Mouse (Mus musculus) MEL (cell line): Measurements from ENCODE around the gene Ctsd. TPM values are rescaled to one million over a fixed set of nuclear protein-coding genes. Genes with fewer than 3 reads are reported as not detected.

Experiments used
- DNase-seq: peaks from one replicate; pipeline ENCODE4 v3.0.0; 2011; ENCODE audit warnings: low read depth, low spot score
- H3K27ac ChIP-seq: 2 replicates; pipeline ENCODE4 v1.5.1; 2012; ENCODE audit warnings: low read depth, mild to moderate bottlenecking, control low read depth, low read length, moderate library complexity; ENCODE audit not compliant: control insufficient read depth
- H3K27me3 ChIP-seq, 2 experiments: fragments of 150-350 bp in 1 of 2; sonication (generic) in 1 of 2; 2 replicates each; pipeline ENCODE4 v1.6.1; 2012; ENCODE audit warnings: low read length in 2 of 2, mild to moderate bottlenecking in 2 of 2, improper control_type of control experiment in 1 of 2, moderate library complexity in 1 of 2; ENCODE audit not compliant: insufficient read depth in 2 of 2, control insufficient read depth in 1 of 2
- H3K36me3 ChIP-seq, 2 experiments: 2 replicates each; pipeline ENCODE4 v1.6.1; 2012 to 2014; ENCODE audit warnings: low read length in 2 of 2, improper control_type of control experiment in 1 of 2, inconsistent platforms in 1 of 2, mild to moderate bottlenecking in 1 of 2; ENCODE audit not compliant: insufficient read depth in 2 of 2, control insufficient read depth in 1 of 2
- H3K4me1 ChIP-seq, 2 experiments: fragments of 150-350 bp in 1 of 2; sonication (generic) in 1 of 2; 2 replicates each; pipeline ENCODE4 v1.6.1; 2012; ENCODE audit warnings: low read length in 2 of 2, improper control_type of control experiment in 1 of 2, mild to moderate bottlenecking in 1 of 2; ENCODE audit not compliant: insufficient read depth in 2 of 2, control insufficient read depth in 1 of 2
- H3K4me3 ChIP-seq, 2 experiments: fragments of 150-350 bp in 1 of 2; sonication (generic) in 1 of 2; 2 replicates each; pipeline ENCODE4 v1.5.1; 2012; ENCODE audit warnings: low read depth in 2 of 2, low read length in 2 of 2, mild to moderate bottlenecking in 2 of 2, moderate library complexity in 2 of 2, control low read depth in 1 of 2, improper control_type of control experiment in 1 of 2; ENCODE audit not compliant: control insufficient read depth in 1 of 2, insufficient read depth in 1 of 2
- H3K79me2 ChIP-seq: 2 replicates; pipeline ENCODE4 v1.6.1; 2012; ENCODE audit warnings: mild to moderate bottlenecking, low read length, moderate library complexity; ENCODE audit not compliant: control insufficient read depth, poor library complexity, insufficient read depth
- H3K9ac ChIP-seq: 2 replicates; pipeline ENCODE4 v1.6.1; 2012; ENCODE audit warnings: low read depth, mild to moderate bottlenecking, control low read depth, low read length, moderate library complexity; ENCODE audit not compliant: control insufficient read depth, poor library complexity, severe bottlenecking
- H3K9me3 ChIP-seq: fragments of 150-350 bp; sonication (generic); replicated peaks from 2 replicates; pipeline ENCODE4 v1.6.1; 2012; ENCODE audit warnings: mild to moderate bottlenecking, low read length, improper control_type of control experiment, moderate library complexity; ENCODE audit not compliant: insufficient read depth
- CHD2 ChIP-seq: IDR thresholded peaks from 2 replicates; pipeline ENCODE4 v1.6.1; 2011; ENCODE audit warnings: low read length, improper control_type of control experiment
- ELF1 ChIP-seq: IDR thresholded peaks from 2 replicates; pipeline ENCODE4 v1.6.1; 2014; ENCODE audit warnings: low read depth, mild to moderate bottlenecking, inconsistent platforms, low read length, improper control_type of control experiment, moderate library complexity
- EP300 ChIP-seq, 2 experiments: IDR thresholded peaks; 2 replicates each; pipeline ENCODE4 v1.6.1; 2011; ENCODE audit warnings: improper control_type of control experiment in 2 of 2, low read length in 2 of 2, low read depth in 1 of 2, mild to moderate bottlenecking in 1 of 2
- ETS1 ChIP-seq: IDR thresholded peaks from 2 replicates; pipeline ENCODE4 v1.6.1; 2012; ENCODE audit warnings: low read depth, mild to moderate bottlenecking, inconsistent platforms, low read length, improper control_type of control experiment, moderate library complexity
- GATA1 ChIP-seq: IDR thresholded peaks from 2 replicates; pipeline ENCODE4 v1.6.1; 2011; ENCODE audit warnings: low read depth, low read length, improper control_type of control experiment
- JUND ChIP-seq: IDR thresholded peaks from 2 replicates; pipeline ENCODE4 v1.6.1; 2011; ENCODE audit warnings: low read depth, mild to moderate bottlenecking, improper control_type of control experiment, low read length
- MAX ChIP-seq: IDR thresholded peaks from 2 replicates; pipeline ENCODE4 v1.6.1; 2011; ENCODE audit warnings: low read length, improper control_type of control experiment
- MEF2A ChIP-seq: IDR thresholded peaks from 2 replicates; pipeline ENCODE4 v1.6.1; 2014; ENCODE audit warnings: low read depth, mild to moderate bottlenecking, inconsistent platforms, low read length, improper control_type of control experiment; ENCODE audit not compliant: poor library complexity, insufficient replicate concordance, severe bottlenecking; ENCODE audit errors: extremely low read depth
- MYB ChIP-seq: IDR thresholded peaks from 2 replicates; pipeline ENCODE4 v1.6.1; 2011; ENCODE audit warnings: mild to moderate bottlenecking, low read depth, low read length, improper control_type of control experiment
- SIN3A ChIP-seq: IDR thresholded peaks from 2 replicates; pipeline ENCODE4 v1.6.1; 2012; ENCODE audit warnings: low read length, improper control_type of control experiment, inconsistent platforms
- TAL1 ChIP-seq: IDR thresholded peaks from 2 replicates; pipeline ENCODE4 v1.6.1; 2012; ENCODE audit warnings: mild to moderate bottlenecking, inconsistent platforms, low read length, moderate library complexity, mixed read lengths
- TBP ChIP-seq: IDR thresholded peaks from 2 replicates; pipeline ENCODE4 v1.8.0; 2011; ENCODE audit warnings: low read depth, low read length, improper control_type of control experiment
- USF1 ChIP-seq: IDR thresholded peaks from 2 replicates; pipeline ENCODE4 v1.6.1; 2014; ENCODE audit warnings: low read depth, mild to moderate bottlenecking, inconsistent platforms, low read length, improper control_type of control experiment, moderate library complexity
- ZMIZ1 ChIP-seq: IDR thresholded peaks from 2 replicates; pipeline ENCODE4 v1.6.1; 2012; ENCODE audit warnings: low read depth, mild to moderate bottlenecking, inconsistent platforms, low read length, improper control_type of control experiment, moderate library complexity
- ZNF384 ChIP-seq: IDR thresholded peaks from 2 replicates; pipeline ENCODE4 v1.6.1; 2012; ENCODE audit warnings: low read depth, mild to moderate bottlenecking, inconsistent platforms, low read length, improper control_type of control experiment
- polyA plus RNA-seq, 2 experiments: library from polyadenylated mRNA; stranded (reverse) in 1 of 2; unstranded in 1 of 2; fragments of >175 nt in 1 of 2; fragments of >200 nt in 1 of 2; gene quantifications; 2 replicates each; pipeline versions ENCODE4 v1.2.1 to v1.2.4; 2012; ENCODE audit warnings: low replicate concordance in 2 of 2, low read depth in 1 of 2; ENCODE audit not compliant: insufficient read length in 2 of 2, insufficient read depth in 1 of 2, missing spikeins in 1 of 2
- total RNA-seq: library from RNA; depleted of rRNA; stranded (reverse); fragments of 300-350 nt; gene quantifications from 2 replicates; pipeline ENCODE4 v1.2.3, GENCODE M21; 2012

The Ctsd gene
- total and polyA plus RNA-seq, 3 experiments: 89.3 to 179 (median 115) TPM

DNA sequence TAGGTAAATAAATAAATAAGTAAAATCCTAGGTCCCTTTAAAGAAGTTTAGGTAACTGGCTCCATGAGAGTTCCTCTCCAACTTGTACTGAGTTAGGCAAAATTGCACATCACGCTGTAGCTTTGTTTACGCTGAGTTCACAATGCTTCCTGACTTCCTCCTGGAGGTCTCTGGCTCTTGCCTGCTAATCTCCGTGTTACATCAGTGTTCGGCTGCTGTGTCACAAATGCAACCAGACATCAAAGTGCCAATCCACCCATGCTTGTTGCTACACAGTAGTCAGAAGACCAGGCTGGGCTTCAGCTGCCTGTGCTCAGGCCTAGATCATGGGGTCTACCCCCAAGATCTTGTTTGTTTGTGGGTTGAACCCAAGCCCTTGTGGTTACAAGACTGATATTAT, 15.8 kb upstream of the Ctsd start:
- 0 out of 2 replicates have a peak, but pooled peaks have one; percentile 30 for TF ChIP-seq GATA1
- no peak for TF ChIP-seq MYB
- TF ChIP-seq SIN3A: peak; percentile 66
- 0 out of 2 replicates have a peak, but pooled peaks have one; percentile 13 for TF ChIP-seq MAX
- TF ChIP-seq ZNF384: no peak
- no peak for TF ChIP-seq JUND
- TF ChIP-seq EP300 (IDR thresholded peaks at IDR 0.05; ENCODE audit: low read depth in 1 of 2, low read length in 2 of 2): peak in 1 of 2 experiments; percentile 45; a peak in 1 of 4 replicates
- TF ChIP-seq ETS1: peak; percentile 45; the same call in 1 of the 2 replicates
- TF ChIP-seq ELF1: 0 out of 2 replicates have a peak, but pooled peaks have one; percentile 44
- no peak for TF ChIP-seq USF1
- Histone ChIP-seq H3K27me3 (no peaks in the 10 kb centered on the region), H3K36me3 (peaks cover 0 to 18% of the 10 kb centered on the region in 2 experiments; a peak in 2 of 4 replicates), H3K9me3 (no peaks in the 10 kb centered on the region), H3K4me1 (peaks cover 4 to 32% of the 10 kb centered on the region in 2 experiments), H3K9ac (peak overlapping the region; percentile 27; the same call in 1 of the 2 replicates), H3K4me3 (no peak overlapping the region), H3K27ac (no peak overlapping the region), H3K79me2 (no peaks in the 10 kb centered on the region)
- DNase-seq: peak; percentile 66

DNA sequence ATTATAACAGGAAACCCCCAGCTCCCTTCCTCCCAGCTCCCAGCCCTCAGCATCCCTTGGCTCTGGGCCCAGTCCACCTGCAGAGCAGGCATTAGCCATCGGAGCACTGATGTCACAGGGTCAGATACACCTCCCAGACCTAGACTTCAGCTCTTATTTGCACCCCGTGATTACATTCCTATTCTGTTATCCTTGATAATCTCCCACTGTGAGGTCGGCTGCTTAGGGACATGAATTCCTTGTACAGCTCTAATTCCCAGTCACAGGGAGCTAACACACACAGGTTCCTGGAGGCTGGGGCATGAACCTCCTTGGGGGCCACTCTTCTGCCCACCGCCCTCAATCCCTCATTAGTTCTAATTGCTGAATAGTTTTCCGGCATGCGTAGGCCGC, 12.9 kb upstream of the Ctsd start:
- Histone ChIP-seq H3K36me3 (peaks cover 0 to 21% of the 10 kb centered on the region in 2 experiments; a peak in 2 of 4 replicates), H3K27me3 (no peaks in the 10 kb centered on the region), H3K27ac (no peak overlapping the region), H3K9me3 (no peaks in the 10 kb centered on the region), H3K79me2 (no peaks in the 10 kb centered on the region), H3K4me1 (peaks cover 8 to 42% of the 10 kb centered on the region in 2 experiments), H3K4me3 (no peak overlapping the region), H3K9ac (no peak overlapping the region)
- no peak for DNase-seq
- TF ChIP-seq TBP (no peak), ZMIZ1 (no peak), CHD2 (no peak), ETS1 (no peak), MEF2A (no peak), TAL1 (no peak)
